Mouse (Mus musculus): ENCODE measurements at regions not wholly inside any gene's neighbourhood (a gene's known extent, or its start where the extent isn't known, plus 50 kb on each side); places are given as distances from the start of the nearest gene placed in this dataset.

- TF ChIP-seq CTCF (IDR thresholded peaks at IDR 0.05; ENCODE audit: low read depth) (no peak), EP300 (optimal IDR thresholded peaks at IDR 0.05) (no peak)
Measured at GRCm38 (mm10) chr10:125795323-125795722, 170.6 kb upstream of the Lrig3 start.
